8 mouse cellular contexts compared by ENCODE assay signal in genomic region chr11:120150440-120151112, GRCm38 (mm10). TPM values are rescaled to one million over a fixed set of nuclear protein-coding genes. Genes with fewer than 3 reads are reported as not detected.
DNase-seq lines count a peak whose midpoint lies in the region; ATAC-seq lines count a peak whose summit lies in the region.

No protein-coding gene starts in this region.

- intact Hi-C loops in left cerebral cortex, postnatal 25 days (cut with DNase I): no loop called here

- peak overlapping the region; percentile 87 for H3K4me2 ChIP-seq in forebrain, embryonic 11.5 days (ENCODE audit: low read depth, low read length, severe bottlenecking)
- H3K4me2 ChIP-seq in intestine, embryonic 16.5 days (ENCODE audit: low read depth, low read length): peak overlapping the region; percentile 76
- H3K4me2 ChIP-seq in stomach, embryonic 14.5 days (replicated peaks; ENCODE audit: low read depth, low read length): peak overlapping the region; percentile 92

- peak overlapping the region; percentile 64 for H3K27ac ChIP-seq in forebrain, embryonic 11.5 days (ENCODE audit: low read depth, low read length)
- H3K27ac ChIP-seq in intestine, embryonic 16.5 days (ENCODE audit: low read length): peak overlapping the region; percentile 74
- peak overlapping the region; percentile 71; the same call in 1 of the 2 replicates for H3K27ac ChIP-seq in stomach, embryonic 14.5 days (ENCODE audit: low read length)

- H3K9ac ChIP-seq in forebrain, embryonic 11.5 days (ENCODE audit: low read length): peak overlapping the region; percentile 78
- peak overlapping the region; percentile 89 for H3K9ac ChIP-seq in intestine, embryonic 16.5 days (ENCODE audit: low read depth, low read length)
- peak overlapping the region; percentile 74 for H3K9ac ChIP-seq in stomach, embryonic 14.5 days (replicated peaks; ENCODE audit: low read depth, low read length)

- peak; percentile 17 to 38 for DNase-seq in left cerebral cortex, postnatal 25 days (ENCODE audit: low spot score in 2 of 2)
- no peak for DNase-seq in left cerebral cortex, adult 11 months (ENCODE audit: low spot score)
- DNase-seq in T-cell, adult 2 months (ENCODE audit: low spot score): peak; percentile 60
- no peak for DNase-seq in forebrain, embryonic 11.5 days (ENCODE audit: low spot score)
- no peak for DNase-seq in adrenal gland, postnatal 4 days (ENCODE audit: low spot score in 2 of 2)

- no peaks in the 10 kb centered on the region for H3K36me3 ChIP-seq in forebrain, embryonic 11.5 days (ENCODE audit: control insufficient read depth, insufficient read depth, low read length)
- H3K36me3 ChIP-seq in intestine, embryonic 16.5 days (ENCODE audit: control insufficient read depth, insufficient read depth, low read length): 0 out of 2 replicates have a peak, but pooled peaks cover 3% of the 10 kb centered on the region
- H3K36me3 ChIP-seq in stomach, embryonic 14.5 days (ENCODE audit: control insufficient read depth, insufficient read depth, low read length): no peaks in the 10 kb centered on the region

- WGBS in forebrain, embryonic 11.5 days: under 1% methylated on average over 44 of the region's 44 CpGs
- WGBS in intestine, embryonic 16.5 days: under 1% methylated on average over 44 of the region's 44 CpGs
- under 1% methylated on average over 44 of the region's 44 CpGs for WGBS in stomach, embryonic 14.5 days

- H3K4me3 ChIP-seq in forebrain, embryonic 11.5 days (ENCODE audit: low read depth, low read length): peak overlapping the region; percentile 93
- peak overlapping the region; percentile 87 for H3K4me3 ChIP-seq in intestine, embryonic 16.5 days (ENCODE audit: low read length)
- H3K4me3 ChIP-seq in stomach, embryonic 14.5 days (ENCODE audit: low read depth, low read length): peak overlapping the region; percentile 91

- peak; percentile 45 for ATAC-seq in forebrain, embryonic 11.5 days (replicated peaks; ENCODE audit: low FRiP score)
- peak; percentile 54 for ATAC-seq in intestine, embryonic 16.5 days
- ATAC-seq in megakaryocyte, adult 5-6 weeks (ENCODE audit: poor library complexity, severe bottlenecking): peak; percentile 61
- 0 out of 2 replicates have a peak, but pooled peaks have one; percentile 7 for ATAC-seq in stomach, embryonic 14.5 days (ENCODE audit: insufficient number of reproducible peaks, insufficient read depth, low FRiP score, low read depth)

- no peaks in the 10 kb centered on the region for H3K27me3 ChIP-seq in forebrain, embryonic 11.5 days (ENCODE audit: control insufficient read depth, insufficient read depth, low read length)
- H3K27me3 ChIP-seq in intestine, embryonic 16.5 days (replicated peaks; ENCODE audit: control insufficient read depth, insufficient read depth, low read length): no peaks in the 10 kb centered on the region
- H3K27me3 ChIP-seq in stomach, embryonic 14.5 days (ENCODE audit: control insufficient read depth, insufficient read depth, low read length): no peaks in the 10 kb centered on the region

- H3K4me1 ChIP-seq in forebrain, embryonic 11.5 days (replicated peaks; ENCODE audit: control insufficient read depth, insufficient read depth, low read length): peaks cover 9% of the 10 kb centered on the region
- H3K4me1 ChIP-seq in intestine, embryonic 16.5 days (ENCODE audit: control insufficient read depth, insufficient read depth, low read length): peaks cover 9% of the 10 kb centered on the region
- peaks cover 8% of the 10 kb centered on the region for H3K4me1 ChIP-seq in stomach, embryonic 14.5 days (ENCODE audit: control insufficient read depth, insufficient read depth, low read length)

- no peaks in the 10 kb centered on the region for H3K9me3 ChIP-seq in forebrain, embryonic 11.5 days (ENCODE audit: control insufficient read depth, low read length)
- no peaks in the 10 kb centered on the region for H3K9me3 ChIP-seq in intestine, embryonic 16.5 days (ENCODE audit: control insufficient read depth, low read length)
- H3K9me3 ChIP-seq in stomach, embryonic 14.5 days (ENCODE audit: control insufficient read depth, low read depth, low read length): no peaks in the 10 kb centered on the region

RNA-seq across cellular contexts. Expression of gene Slc38a10, which starts 0.6 kb away (rescaled TPM):
- 10 to 100 TPM; 82.9 to 88.8 TPM for total RNA-seq in left cerebral cortex, postnatal 25 days (2021)
- 58.3 and 68.2 TPM in 2 replicates for polyA plus RNA-seq in forebrain, embryonic 11.5 days (2014; fragmentation: Nextera tagmentation; extraction: Ambion mirVana)
- 84.6 and 91.4 TPM in 2 replicates for polyA plus RNA-seq in intestine, embryonic 16.5 days (2015; fragmentation: Nextera tagmentation; extraction: Ambion mirVana)
- total RNA-seq in megakaryocyte, adult 5-6 weeks (2015): 23.4 and 27.7 TPM in 2 replicates
- total RNA-seq in megakaryocyte, adult 5-6 weeks (2017): 31.9 and 32.6 TPM in 2 replicates
- 68.4 and 71.1 TPM in 2 replicates for polyA plus RNA-seq in stomach, embryonic 14.5 days (2014; fragmentation: Nextera tagmentation; extraction: Ambion mirVana)
- 100 to 1,000 TPM; 132 to 147 TPM for total RNA-seq in adrenal gland, postnatal 4 days (2021)

RNA-seq across cellular contexts. Expression of gene Ndufaf8, which starts 51.8 kb away (rescaled TPM):
- total RNA-seq in left cerebral cortex, postnatal 25 days (2021): 10 to 100 TPM; 32.5 to 36.1 TPM
- polyA plus RNA-seq in forebrain, embryonic 11.5 days (2014; fragmentation: Nextera tagmentation; extraction: Ambion mirVana): 65.2 and 69.9 TPM in 2 replicates
- polyA plus RNA-seq in intestine, embryonic 16.5 days (2015; fragmentation: Nextera tagmentation; extraction: Ambion mirVana): 113 and 119 TPM in 2 replicates
- total RNA-seq in megakaryocyte, adult 5-6 weeks (2015): 9.6 and 21.6 TPM in 2 replicates
- 11.7 and 16.2 TPM in 2 replicates for total RNA-seq in megakaryocyte, adult 5-6 weeks (2017)
- 70.1 and 82.6 TPM in 2 replicates for polyA plus RNA-seq in stomach, embryonic 14.5 days (2014; fragmentation: Nextera tagmentation; extraction: Ambion mirVana)
- 10 to 100 TPM; 50.2 to 53.5 TPM for total RNA-seq in adrenal gland, postnatal 4 days (2021)

RNA-seq across cellular contexts. Expression of gene Tepsin, which starts 52.0 kb away (rescaled TPM):
- 10 to 100 TPM; 14.4 to 15.5 TPM for total RNA-seq in left cerebral cortex, postnatal 25 days (2021)
- polyA plus RNA-seq in forebrain, embryonic 11.5 days (2014; fragmentation: Nextera tagmentation; extraction: Ambion mirVana): 22.0 and 24.8 TPM in 2 replicates
- polyA plus RNA-seq in intestine, embryonic 16.5 days (2015; fragmentation: Nextera tagmentation; extraction: Ambion mirVana): 21.1 and 22.5 TPM in 2 replicates
- total RNA-seq in megakaryocyte, adult 5-6 weeks (2015): 13.4 and 14.3 TPM in 2 replicates
- 14.8 and 18.8 TPM in 2 replicates for total RNA-seq in megakaryocyte, adult 5-6 weeks (2017)
- 17.2 and 19.0 TPM in 2 replicates for polyA plus RNA-seq in stomach, embryonic 14.5 days (2014; fragmentation: Nextera tagmentation; extraction: Ambion mirVana)
- total RNA-seq in adrenal gland, postnatal 4 days (2021): 10 to 100 TPM; 14.8 to 16.9 TPM

Comparison
In these comparisons a context has a peak if more than half of its experiments do, and no peak if none do; other contexts are left out.
1. DNase-seq: peak in left cerebral cortex, postnatal 25 days (2 of 2) and T-cell, adult 2 months (single experiment); none in left cerebral cortex, adult 11 months (single experiment), forebrain, embryonic 11.5 days (single experiment) and adrenal gland, postnatal 4 days (0 of 2).
2. ATAC-seq: peak in every context shown above with its lines; median percentile 61 in megakaryocyte, adult 5-6 weeks; 54 in intestine, embryonic 16.5 days; 45 in forebrain, embryonic 11.5 days; 7 in stomach, embryonic 14.5 days.
3. Peak in every context shown above with its lines, with median percentiles within 50 percentile points of each other: H3K27ac ChIP-seq, H3K4me2 ChIP-seq, H3K4me3 ChIP-seq and H3K9ac ChIP-seq.